Mouse (Mus musculus): ENCODE data around the gene Mtrf1l. TPM values are rescaled to one million over a fixed set of nuclear protein-coding genes. Genes with fewer than 3 reads are reported as not detected.
A peak's percentile ranks its signal among the peaks of the same experiment; 100 is the strongest.

Mtrf1l gene
- total RNA-seq (2012; rRNA removed): 5.6 and 8.4 TPM in 2 replicates
- total RNA-seq (2014; rRNA removed): 12.4 and 12.9 TPM in 2 replicates
- 8.8 and 9.5 TPM in 2 replicates for polyA plus RNA-seq (2012; ENCODE audit: insufficient read length, low read depth)

DNA sequence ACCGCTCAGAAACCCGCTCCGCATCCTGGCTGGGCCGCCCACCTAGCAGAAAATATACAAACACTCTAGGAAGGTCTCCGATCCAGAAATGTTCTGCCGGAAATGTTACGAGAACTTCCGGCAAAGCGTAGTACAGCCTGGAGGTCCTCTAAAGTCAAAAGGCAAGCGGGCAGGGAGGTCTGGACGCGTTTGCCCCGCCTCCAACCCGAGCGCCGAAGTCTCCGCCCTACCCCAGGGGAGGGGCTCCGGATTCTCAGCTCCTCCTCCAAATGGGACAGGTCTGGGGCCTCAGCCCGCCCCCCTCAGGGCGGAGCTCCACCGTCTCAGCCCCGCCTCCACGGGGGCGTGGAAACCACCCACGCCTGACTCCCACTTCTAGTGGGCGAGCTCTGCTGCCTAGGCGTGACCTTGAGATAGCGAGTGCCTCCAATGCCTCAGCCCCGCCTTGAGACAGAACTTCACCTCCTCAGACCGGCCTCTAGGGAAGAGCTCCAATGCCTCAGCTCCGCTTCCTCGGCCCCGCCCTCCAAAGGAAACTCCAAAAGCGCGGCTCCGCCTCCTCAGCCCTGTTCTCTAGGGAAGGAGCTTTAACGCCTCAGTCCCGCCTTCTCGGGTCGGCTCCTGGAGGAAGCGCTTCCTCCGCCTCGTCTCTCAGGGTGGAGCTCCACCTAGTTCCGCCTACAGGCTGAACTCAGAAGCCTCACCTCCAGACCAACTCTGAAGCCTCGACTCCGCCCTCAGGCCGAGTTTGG, at the start of gene Mtrf1l:
Mtrf1l (minus strand) TSS at position 171 of the 752 bp plus-strand sequence.
- dilution Hi-C loops (cut with MboI; ENCODE audit: extremely low pct_ligation_motif_present, extremely low pct_unique_long_range_greater_than_20kb, low sequenced_read_pairs): no loop called here
- in situ Hi-C loops (cut with MboI; ENCODE audit: low pct_ligation_motif_present, low pct_unique_long_range_greater_than_20kb, low sequenced_read_pairs): loop anchor here (25.0 kb wide), 1 partner anchor 1238 kb away; the partner anchor contains the start of gene Ipcef1
- Histone ChIP-seq H3K9me3 (replicated peaks; ENCODE audit: low read length) (no peaks in the 10 kb centered on the region), H3K36me3 (replicated peaks in 1 of 2; ENCODE audit: control insufficient read depth in 1 of 2, insufficient read depth in 1 of 2, low read length in 1 of 2) (peaks cover 19 to 33% of the 10 kb centered on the region in 2 experiments), H3K4me2 (ENCODE audit: insufficient read depth, low read depth, poor library complexity, severe bottlenecking) (peak within 1 kb of the TSS; percentile 91), H3K79me2 (replicated peaks; ENCODE audit: control insufficient read depth, extremely low read depth, insufficient read depth, poor library complexity, severe bottlenecking) (peaks cover 25% of the 10 kb centered on the region), H3K4me3 (replicated peaks in 1 of 3; ENCODE audit: low read depth in 2 of 3, low read length in 2 of 3, poor library complexity in 1 of 3) (peak within 1 kb of the TSS; percentile 89 to 98 (median 90)), H3K27me3 (replicated peaks) (no peaks in the 10 kb centered on the region), H3K4me1 (ENCODE audit: control insufficient read depth in 1 of 2, insufficient read depth in 2 of 2) (peaks cover 7 to 32% of the 10 kb centered on the region in 2 experiments), H3K27ac (ENCODE audit: insufficient read depth, low read depth) (peak within 1 kb of the TSS; percentile 83), H3K9ac (ENCODE audit: insufficient read depth, low read depth) (peak within 1 kb of the TSS; percentile 93)
- TF ChIP-seq UBTF (IDR thresholded peaks at IDR 0.05; ENCODE audit: low read depth, low read length): no peak
- peak; percentile 63; the same call in 1 of the 2 replicates for TF ChIP-seq SIN3A (IDR thresholded peaks at IDR 0.05; ENCODE audit: low read length)
- peak; percentile 24; the same call in 1 of the 2 replicates for TF ChIP-seq POLR2AphosphoS2 (IDR thresholded peaks at IDR 0.05; ENCODE audit: low read depth, low read length)
- TF ChIP-seq MXI1 (IDR thresholded peaks at IDR 0.05; ENCODE audit: low read depth, low read length): peak; percentile 2; the same call in 1 of the 2 replicates
- peak; percentile 79 for TF ChIP-seq ELF1 (IDR thresholded peaks at IDR 0.05; ENCODE audit: low read depth, low read length)
- peak; percentile 40 for TF ChIP-seq HCFC1 (IDR thresholded peaks at IDR 0.05; ENCODE audit: low read depth, low read length)
- no peak for TF ChIP-seq ZNF384 (IDR thresholded peaks at IDR 0.05; ENCODE audit: low read depth, low read length)
- peak; percentile 37; the same call in 1 of the 2 replicates for TF ChIP-seq IRF4 (IDR thresholded peaks at IDR 0.05; ENCODE audit: low read depth, low read length)
- TF ChIP-seq NELFE (IDR thresholded peaks at IDR 0.05; ENCODE audit: low read depth, low read length): peak; percentile 73
- peak; percentile 78; the same call in 1 of the 2 replicates for TF ChIP-seq MAZ (IDR thresholded peaks at IDR 0.05; ENCODE audit: low read depth, low read length)
- TF ChIP-seq TBP (conservative IDR thresholded peaks at IDR 0.05; ENCODE audit: low read depth, low read length): peak; percentile 63; the same call in 1 of the 2 replicates
- 0 out of 2 replicates have a peak, but pooled peaks have one; percentile 13 for TF ChIP-seq TCF12 (IDR thresholded peaks at IDR 0.05; ENCODE audit: low read depth, low read length)
- TF ChIP-seq ZMIZ1 (IDR thresholded peaks at IDR 0.05; ENCODE audit: low read depth, low read length): peak; percentile 10
- TF ChIP-seq USF2 (conservative IDR thresholded peaks at IDR 0.05; ENCODE audit: low read depth, low read length): no peak
- TF ChIP-seq POLR2A (IDR thresholded peaks at IDR 0.05; ENCODE audit: low read depth, low read length): peak; percentile 73
- DNase-seq (ENCODE audit: extremely low read depth): peak; percentile 99

DNA sequence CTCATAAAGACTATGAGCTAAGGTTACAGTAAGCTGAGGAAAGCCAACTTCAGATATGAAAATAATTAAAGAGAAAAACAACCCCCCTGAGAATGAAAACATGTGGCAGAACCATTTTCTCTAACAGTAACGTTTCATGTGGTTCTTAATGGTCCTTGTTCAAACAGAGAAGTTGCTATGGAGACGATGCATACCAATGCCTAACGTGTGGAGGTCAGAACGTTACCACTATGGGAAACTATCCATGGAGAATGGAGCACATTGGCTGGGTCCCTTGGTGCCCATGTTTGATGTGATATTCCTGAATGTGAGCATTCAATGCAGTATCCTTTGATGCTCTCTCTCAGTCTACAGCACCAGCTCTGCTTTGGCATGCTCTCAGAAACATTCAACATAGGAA, 47.4 kb upstream of the Mtrf1l start:
- H3K9me3 ChIP-seq (replicated peaks; ENCODE audit: low read length): no peaks in the 10 kb centered on the region
- H3K4me3 ChIP-seq (replicated peaks in 1 of 3; ENCODE audit: low read depth in 2 of 3, low read length in 2 of 3, poor library complexity in 1 of 3): no peak overlapping the region
- peaks cover 0 to 6% of the 10 kb centered on the region in 2 experiments; a peak in 2 of 4 replicates for H3K4me1 ChIP-seq (ENCODE audit: control insufficient read depth in 1 of 2, insufficient read depth in 2 of 2)
- H3K27me3 ChIP-seq (replicated peaks): peaks cover 16% of the 10 kb centered on the region
- no peak overlapping the region for H3K9ac ChIP-seq (ENCODE audit: insufficient read depth, low read depth)
- in situ Hi-C loops (cut with MboI; ENCODE audit: low pct_ligation_motif_present, low pct_unique_long_range_greater_than_20kb, low sequenced_read_pairs): no loop called here
- no peaks in the 10 kb centered on the region for H3K36me3 ChIP-seq (replicated peaks in 1 of 2; ENCODE audit: control insufficient read depth in 1 of 2, insufficient read depth in 1 of 2, low read length in 1 of 2)
- TF ChIP-seq TCF12 (IDR thresholded peaks at IDR 0.05; ENCODE audit: low read depth, low read length): no peak
- TF ChIP-seq SIN3A (IDR thresholded peaks at IDR 0.05; ENCODE audit: low read length): no peak
- no peak for TF ChIP-seq ZC3H11A (IDR thresholded peaks at IDR 0.05; ENCODE audit: low read depth, low read length)
- TF ChIP-seq MXI1 (IDR thresholded peaks at IDR 0.05; ENCODE audit: low read depth, low read length): no peak
- TF ChIP-seq USF2 (conservative IDR thresholded peaks at IDR 0.05; ENCODE audit: low read depth, low read length): no peak
- no peak for TF ChIP-seq KAT2A (IDR thresholded peaks at IDR 0.05; ENCODE audit: insufficient replicate concordance, low read length)
- no peak for TF ChIP-seq MYC (IDR thresholded peaks at IDR 0.05; ENCODE audit: low read depth, low read length)
- TF ChIP-seq GABPA (IDR thresholded peaks at IDR 0.05; ENCODE audit: insufficient replicate concordance, low read depth, low read length): no peak
- TF ChIP-seq RCOR1 (conservative IDR thresholded peaks at IDR 0.05; ENCODE audit: low read depth, low read length): no peak
- TF ChIP-seq MEF2A (IDR thresholded peaks at IDR 0.05; ENCODE audit: borderline replicate concordance, low read depth, low read length): no peak
- TF ChIP-seq HCFC1 (IDR thresholded peaks at IDR 0.05; ENCODE audit: low read depth, low read length): no peak
- no peak for TF ChIP-seq POLR2AphosphoS2 (IDR thresholded peaks at IDR 0.05; ENCODE audit: low read depth, low read length)
- TF ChIP-seq USF1 (IDR thresholded peaks at IDR 0.05; ENCODE audit: low read depth, low read length): no peak
- no peak for TF ChIP-seq ELF1 (IDR thresholded peaks at IDR 0.05; ENCODE audit: low read depth, low read length)
- TF ChIP-seq PAX5 (IDR thresholded peaks at IDR 0.05; ENCODE audit: low read length): no peak
- no peak for TF ChIP-seq E2F4 (IDR thresholded peaks at IDR 0.05; ENCODE audit: insufficient replicate concordance, low read depth, low read length)
- TF ChIP-seq NRF1 (IDR thresholded peaks at IDR 0.05; ENCODE audit: low read depth, low read length): no peak
- no peak for TF ChIP-seq EP300 (IDR thresholded peaks at IDR 0.05; ENCODE audit: low read length)
- no peak for TF ChIP-seq ZNF384 (IDR thresholded peaks at IDR 0.05; ENCODE audit: low read depth, low read length)
- no peak overlapping the region for H3K4me2 ChIP-seq (ENCODE audit: insufficient read depth, low read depth, poor library complexity, severe bottlenecking)
- no peak overlapping the region for H3K27ac ChIP-seq (ENCODE audit: insufficient read depth, low read depth)
- dilution Hi-C loops (cut with MboI; ENCODE audit: extremely low pct_ligation_motif_present, extremely low pct_unique_long_range_greater_than_20kb, low sequenced_read_pairs): no loop called here
- DNase-seq (ENCODE audit: extremely low read depth): no peak
- H3K79me2 ChIP-seq (replicated peaks; ENCODE audit: control insufficient read depth, extremely low read depth, insufficient read depth, poor library complexity, severe bottlenecking): no peaks in the 10 kb centered on the region

Measured in CH12.LX (cell line).